Mouse (Mus musculus): ENCODE results near the gene Slc43a1. TPM values are rescaled to one million over a fixed set of nuclear protein-coding genes. Genes with fewer than 3 reads are reported as not detected.

The Slc43a1 gene
- polyA plus RNA-seq, 1 experiment: 4.4 TPM

DNA sequence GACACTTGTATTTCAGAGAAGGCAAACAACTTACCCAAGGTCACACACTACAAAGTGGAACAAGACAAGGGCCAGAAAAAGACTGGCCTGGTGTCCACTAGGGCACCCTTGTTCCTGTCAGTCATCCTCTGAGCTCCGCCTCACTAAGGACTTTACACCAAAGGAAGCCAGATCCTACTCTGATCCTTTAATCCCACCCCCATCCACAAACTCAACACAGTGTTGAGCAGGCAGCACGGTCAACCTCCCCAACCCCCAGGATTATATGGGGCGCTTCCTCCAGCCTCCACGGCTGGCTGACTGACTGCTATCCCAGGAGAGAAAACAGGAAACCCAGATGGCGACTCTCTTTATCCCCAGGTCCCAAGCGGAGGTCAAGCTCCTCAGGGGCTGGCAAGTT lies 44.4 kb downstream of the Slc43a1 start:
- H3K4me3 ChIP-seq (ENCODE audit: low read depth, low read length): no peak overlapping the region
- WGBS: 17% methylated on average over 6 of the region's 6 CpGs
- peaks cover 7% of the 10 kb centered on the region; the same call in 1 of the 2 replicates for H3K4me1 ChIP-seq (ENCODE audit: control insufficient read depth, insufficient read depth, insufficient read length, low read length)
- no peaks in the 10 kb centered on the region for H3K36me3 ChIP-seq (ENCODE audit: control insufficient read depth, insufficient read depth, low read length)
- peaks cover 55% of the 10 kb centered on the region for H3K27me3 ChIP-seq (ENCODE audit: control insufficient read depth, insufficient read depth, low read length)
- no peak overlapping the region for H3K27ac ChIP-seq (ENCODE audit: insufficient read depth, low read depth, low read length)
- no peak for TF ChIP-seq POLR2A (IDR thresholded peaks at IDR 0.05; ENCODE audit: low read depth, low read length)
- no peak for TF ChIP-seq CTCF (IDR thresholded peaks at IDR 0.05; ENCODE audit: extremely low read depth, insufficient read length, insufficient replicate concordance, low read depth, low read length)

DNA sequence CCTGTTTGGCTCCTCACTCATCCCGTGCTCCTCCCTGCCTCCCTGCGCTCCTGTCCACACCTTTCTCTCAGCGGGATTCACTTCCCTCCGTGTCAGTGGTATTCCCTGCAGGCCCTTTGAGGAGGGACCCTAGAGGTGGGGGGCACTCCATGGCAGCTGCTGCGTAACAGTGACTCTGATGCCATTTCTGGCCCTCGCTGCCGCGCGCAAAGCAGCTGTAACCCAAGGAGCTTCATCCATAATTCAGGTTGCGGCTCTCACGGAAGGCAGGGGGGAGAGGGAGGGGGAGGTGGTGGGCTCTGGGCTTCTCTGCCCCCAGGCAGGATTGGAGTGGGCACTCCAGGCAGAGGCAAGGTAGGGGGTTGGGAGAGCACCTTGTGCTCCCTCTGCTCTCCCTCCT lies 44.9 kb downstream of the Slc43a1 start:
- TF ChIP-seq POLR2A (IDR thresholded peaks at IDR 0.05; ENCODE audit: low read depth, low read length): no peak
- no peak for TF ChIP-seq CTCF (IDR thresholded peaks at IDR 0.05; ENCODE audit: extremely low read depth, insufficient read length, insufficient replicate concordance, low read depth, low read length)
- H3K4me1 ChIP-seq (ENCODE audit: control insufficient read depth, insufficient read depth, insufficient read length, low read length): peaks cover 7% of the 10 kb centered on the region; the same call in 1 of the 2 replicates
- no peak overlapping the region for H3K4me3 ChIP-seq (ENCODE audit: low read depth, low read length)
- WGBS: 23% methylated on average over 11 of the region's 11 CpGs
- peaks cover 56% of the 10 kb centered on the region for H3K27me3 ChIP-seq (ENCODE audit: control insufficient read depth, insufficient read depth, low read length)
- H3K27ac ChIP-seq (ENCODE audit: insufficient read depth, low read depth, low read length): no peak overlapping the region
- no peaks in the 10 kb centered on the region for H3K36me3 ChIP-seq (ENCODE audit: control insufficient read depth, insufficient read depth, low read length)

- WGBS: 84% methylated on average over 4 of the region's 4 CpGs
Observed at GRCm38 (mm10) chr2:84883942-84884341, 45.3 kb downstream of the Slc43a1 start.

GRCm38 (mm10) chr2:84884611-84885010 lies 46.0 kb downstream of the Slc43a1 start:
- H3K27ac ChIP-seq (ENCODE audit: insufficient read depth, low read depth, low read length): no peak overlapping the region
- peaks cover 9% of the 10 kb centered on the region; the same call in 1 of the 2 replicates for H3K4me1 ChIP-seq (ENCODE audit: control insufficient read depth, insufficient read depth, insufficient read length, low read length)
- H3K27me3 ChIP-seq (ENCODE audit: control insufficient read depth, insufficient read depth, low read length): peaks cover 65% of the 10 kb centered on the region
- H3K36me3 ChIP-seq (ENCODE audit: control insufficient read depth, insufficient read depth, low read length): no peaks in the 10 kb centered on the region
- no peak for TF ChIP-seq CTCF (IDR thresholded peaks at IDR 0.05; ENCODE audit: extremely low read depth, insufficient read length, insufficient replicate concordance, low read depth, low read length)
- no peak for TF ChIP-seq POLR2A (IDR thresholded peaks at IDR 0.05; ENCODE audit: low read depth, low read length)
- WGBS: 49% methylated on average over 4 of the region's 4 CpGs
- H3K4me3 ChIP-seq (ENCODE audit: low read depth, low read length): no peak overlapping the region

More at GRCm38 (mm10) chr2:84883942-84884341, 45.3 kb downstream of the Slc43a1 start:
- Histone ChIP-seq H3K4me1 (ENCODE audit: control insufficient read depth, insufficient read depth, insufficient read length, low read length) (peaks cover 7% of the 10 kb centered on the region; the same call in 1 of the 2 replicates), H3K27me3 (ENCODE audit: control insufficient read depth, insufficient read depth, low read length) (peaks cover 58% of the 10 kb centered on the region), H3K27ac (ENCODE audit: insufficient read depth, low read depth, low read length) (no peak overlapping the region), H3K4me3 (ENCODE audit: low read depth, low read length) (no peak overlapping the region), H3K36me3 (ENCODE audit: control insufficient read depth, insufficient read depth, low read length) (no peaks in the 10 kb centered on the region)
- TF ChIP-seq CTCF (IDR thresholded peaks at IDR 0.05; ENCODE audit: extremely low read depth, insufficient read length, insufficient replicate concordance, low read depth, low read length): no peak
- TF ChIP-seq POLR2A (IDR thresholded peaks at IDR 0.05; ENCODE audit: low read depth, low read length): no peak

DNA sequence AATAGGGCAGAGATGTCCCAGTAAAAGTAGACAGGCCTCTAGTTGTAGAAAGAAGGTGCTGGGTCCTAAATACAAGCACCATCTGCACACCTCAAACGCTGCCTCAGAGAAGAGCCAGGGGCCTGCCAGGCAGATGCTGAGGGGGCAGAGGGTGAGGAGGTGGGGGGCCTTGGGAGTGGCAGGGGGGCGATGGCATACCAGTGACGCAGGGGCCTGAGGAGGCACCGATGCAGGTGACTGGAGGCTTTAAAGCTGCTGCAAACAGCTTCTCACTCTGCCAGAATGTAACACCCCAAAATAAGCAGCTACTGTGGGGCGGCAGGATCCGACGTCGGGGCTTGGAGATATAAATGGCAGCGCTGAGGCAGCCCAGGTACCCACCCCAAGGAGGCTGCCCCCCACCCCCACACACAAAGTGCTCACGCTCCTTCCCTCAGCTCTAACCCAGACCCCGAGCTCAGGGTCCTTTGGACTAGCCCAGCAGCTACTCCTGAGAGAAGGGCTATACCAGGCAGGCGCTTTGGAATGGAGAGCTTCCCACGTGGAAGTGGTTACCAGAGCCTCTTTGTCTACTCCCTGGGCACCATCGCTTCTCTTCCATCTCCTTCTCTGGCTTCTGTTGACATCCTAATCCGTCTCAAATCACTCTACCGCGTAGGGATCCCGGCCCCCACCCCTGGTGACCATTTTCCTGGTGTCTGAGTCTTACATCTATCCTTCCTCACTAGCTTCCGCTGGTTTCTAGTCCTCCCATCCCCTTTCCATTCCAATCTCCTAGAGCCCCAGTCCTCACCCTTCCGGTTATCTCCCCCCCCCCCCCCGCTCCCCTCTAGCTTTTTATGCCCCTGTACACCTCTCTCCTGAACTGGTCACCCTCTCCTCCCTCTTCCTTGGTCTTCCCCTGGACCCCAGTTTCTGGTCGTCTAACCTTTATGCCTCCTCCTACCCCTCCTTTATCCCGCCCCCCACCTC lies 46.7 kb downstream of the Slc43a1 start:
- Histone ChIP-seq H3K4me3 (ENCODE audit: low read depth, low read length) (no peak overlapping the region), H3K36me3 (ENCODE audit: control insufficient read depth, insufficient read depth, low read length) (no peaks in the 10 kb centered on the region), H3K27me3 (ENCODE audit: control insufficient read depth, insufficient read depth, low read length) (peaks cover 65% of the 10 kb centered on the region), H3K4me1 (ENCODE audit: control insufficient read depth, insufficient read depth, insufficient read length, low read length) (peaks cover 9% of the 10 kb centered on the region; the same call in 1 of the 2 replicates), H3K27ac (ENCODE audit: insufficient read depth, low read depth, low read length) (no peak overlapping the region)
- TF ChIP-seq POLR2A (IDR thresholded peaks at IDR 0.05; ENCODE audit: low read depth, low read length): no peak
- no peak for TF ChIP-seq CTCF (IDR thresholded peaks at IDR 0.05; ENCODE audit: extremely low read depth, insufficient read length, insufficient replicate concordance, low read depth, low read length)
- WGBS: 25% methylated on average over 23 of the region's 23 CpGs

DNA sequence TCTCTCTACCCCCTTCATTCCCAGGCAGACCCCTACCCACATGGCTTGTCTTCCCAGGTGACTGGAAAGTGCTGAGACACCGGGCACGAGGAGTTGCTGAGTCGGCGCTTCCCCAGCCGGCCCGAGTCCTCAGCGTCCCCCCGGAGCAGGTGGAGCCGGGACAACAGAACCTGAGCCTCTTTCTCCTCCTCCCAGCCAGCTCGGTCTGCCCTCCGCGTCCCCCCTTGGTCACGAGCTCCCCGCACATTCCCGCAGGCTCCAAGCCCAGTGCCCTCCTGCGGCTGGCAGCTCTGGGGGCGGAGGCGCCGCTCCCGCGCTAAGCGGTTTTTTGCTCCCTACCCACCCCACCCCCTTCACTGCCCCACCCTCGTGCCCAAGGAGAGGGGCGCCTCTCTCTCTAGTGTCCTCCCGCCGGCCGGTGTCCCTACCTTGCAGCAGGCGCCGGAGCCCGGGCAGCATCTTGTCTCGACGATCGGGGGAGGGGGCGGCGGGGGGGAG lies 47.6 kb downstream of the Slc43a1 start, which contains the start of gene Rtn4rl2:
Rtn4rl2 (minus strand) TSS at position 477 of the 498 bp plus-strand sequence.
- TF ChIP-seq POLR2A (IDR thresholded peaks at IDR 0.05; ENCODE audit: low read depth, low read length): no peak
- no peak for TF ChIP-seq CTCF (IDR thresholded peaks at IDR 0.05; ENCODE audit: extremely low read depth, insufficient read length, insufficient replicate concordance, low read depth, low read length)
- peak within 1 kb of the TSS; percentile 78 for H3K4me3 ChIP-seq (ENCODE audit: low read depth, low read length)
- H3K27me3 ChIP-seq (ENCODE audit: control insufficient read depth, insufficient read depth, low read length): peaks cover 65% of the 10 kb centered on the region
- H3K27ac ChIP-seq (ENCODE audit: insufficient read depth, low read depth, low read length): no peak within 1 kb of the TSS
- no peaks in the 10 kb centered on the region for H3K36me3 ChIP-seq (ENCODE audit: control insufficient read depth, insufficient read depth, low read length)
- peaks cover 9% of the 10 kb centered on the region; the same call in 1 of the 2 replicates for H3K4me1 ChIP-seq (ENCODE audit: control insufficient read depth, insufficient read depth, insufficient read length, low read length)
- WGBS: 2% methylated on average over 35 of the region's 35 CpGs

GRCm38 (mm10) chr2:84886821-84887281 lies 48.2 kb downstream of the Slc43a1 start:
- no peaks in the 10 kb centered on the region for H3K36me3 ChIP-seq (ENCODE audit: control insufficient read depth, insufficient read depth, low read length)
- H3K4me1 ChIP-seq (ENCODE audit: control insufficient read depth, insufficient read depth, insufficient read length, low read length): peaks cover 9% of the 10 kb centered on the region; the same call in 1 of the 2 replicates
- WGBS: 2% methylated on average over 37 of the region's 39 CpGs
- H3K4me3 ChIP-seq (ENCODE audit: low read depth, low read length): peak overlapping the region; percentile 78
- no peak overlapping the region for H3K27ac ChIP-seq (ENCODE audit: insufficient read depth, low read depth, low read length)
- H3K27me3 ChIP-seq (ENCODE audit: control insufficient read depth, insufficient read depth, low read length): peaks cover 62% of the 10 kb centered on the region
- TF ChIP-seq CTCF (IDR thresholded peaks at IDR 0.05; ENCODE audit: extremely low read depth, insufficient read length, insufficient replicate concordance, low read depth, low read length) (no peak), POLR2A (IDR thresholded peaks at IDR 0.05; ENCODE audit: low read depth, low read length) (no peak)
